Mouse (Mus musculus) spleen, postnatal 4 days (tissue): ENCODE data around the gene Nras.

Experiments
- DNase-seq, 2 experiments: peaks; one replicate each; pipeline ENCODE4 v3.0.0; 2022; ENCODE audit warnings: low spot score in 2 of 2

Gene Nras

DNA sequence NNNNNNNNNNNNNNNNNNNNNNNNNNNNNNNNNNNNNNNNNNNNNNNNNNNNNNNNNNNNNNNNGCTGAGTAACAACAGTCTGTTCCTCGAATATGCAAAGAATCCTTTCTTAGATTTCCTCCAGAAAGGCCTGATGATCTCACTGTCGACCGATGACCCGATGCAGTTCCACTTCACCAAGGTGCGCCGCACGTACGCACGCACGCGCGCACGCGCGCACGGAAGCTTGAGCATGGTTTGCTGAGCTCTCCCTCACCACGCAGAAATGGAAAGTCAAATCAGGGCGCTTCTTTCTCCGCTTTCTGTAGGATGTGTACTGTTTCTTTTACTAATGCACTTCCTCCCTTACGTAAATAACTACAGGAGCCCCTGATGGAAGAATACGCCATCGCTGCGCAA, 40.6 kb downstream of the Nras start:
- no peak for DNase-seq

DNA sequence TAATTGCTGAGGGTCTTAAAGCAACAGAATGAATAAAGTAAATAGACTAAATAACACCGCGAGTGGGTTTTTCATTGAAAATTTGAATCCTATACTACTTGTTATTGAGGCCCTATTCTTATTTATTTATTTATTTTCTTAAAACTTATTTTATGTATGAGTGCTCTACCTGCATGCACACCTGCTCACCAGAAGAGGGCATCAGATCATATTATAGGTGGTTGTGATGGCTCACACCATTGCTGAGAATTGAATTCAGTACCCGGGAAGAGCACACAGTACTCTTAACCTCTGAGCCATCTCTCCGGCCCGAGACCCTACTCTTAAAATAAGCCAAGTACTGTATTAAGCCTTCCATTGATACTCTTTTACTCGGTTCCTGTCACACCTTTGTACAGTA, 41.6 kb downstream of the Nras start:
- no peak for DNase-seq

- no peak for DNase-seq
Measured at GRCm38 (mm10) chr3:103100735-103101134, 42.6 kb downstream of the Nras start.

DNA sequence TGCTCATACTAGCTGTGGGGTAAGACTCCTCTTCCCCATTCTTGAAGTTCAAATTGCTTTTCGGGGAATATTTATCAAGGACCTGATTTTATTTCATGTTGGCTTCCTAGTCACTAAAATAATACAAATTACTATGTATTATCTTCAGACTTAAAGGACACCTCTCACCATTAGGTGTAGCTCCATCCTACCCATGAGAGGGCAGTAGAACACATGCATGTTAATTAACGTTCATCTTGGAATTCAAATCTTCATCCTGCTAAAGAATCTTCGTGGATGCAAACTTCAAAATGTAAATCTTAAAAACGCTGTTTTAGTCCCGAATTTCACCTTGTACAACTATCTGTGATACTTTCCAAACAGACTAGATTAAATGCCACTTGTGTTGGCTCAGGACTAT, 43.1 kb downstream of the Nras start:
- no peak for DNase-seq

DNA sequence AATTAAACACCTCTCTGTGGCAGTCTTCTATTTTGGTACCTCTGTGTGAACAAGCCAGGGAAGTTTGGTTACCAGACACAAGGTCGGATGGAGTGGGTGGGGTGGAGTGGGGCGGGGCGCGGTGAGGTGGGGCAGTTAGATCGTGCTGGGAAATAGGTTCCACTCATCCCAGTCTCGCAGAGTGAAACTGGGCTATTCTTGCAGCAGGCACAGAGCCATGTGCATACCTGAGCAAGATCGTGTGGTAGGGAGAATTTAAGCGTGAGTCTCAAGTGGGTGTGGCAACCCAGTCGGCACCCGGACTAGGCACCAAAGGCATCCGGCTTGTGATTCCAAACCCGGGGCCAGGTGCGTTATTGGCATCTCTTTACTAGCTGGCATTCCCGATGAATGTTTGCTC, 43.8 kb downstream of the Nras start:
- DNase-seq = peak; percentile 32 to 70

GRCm38 (mm10) chr3:103102454-103103390, 44.6 kb downstream of the Nras start, which contains the start of gene Dennd2c:
Gene Dennd2c (plus strand): TSS chr3:103102604.
- DNase-seq = peak; percentile 98 to 99

DNA sequence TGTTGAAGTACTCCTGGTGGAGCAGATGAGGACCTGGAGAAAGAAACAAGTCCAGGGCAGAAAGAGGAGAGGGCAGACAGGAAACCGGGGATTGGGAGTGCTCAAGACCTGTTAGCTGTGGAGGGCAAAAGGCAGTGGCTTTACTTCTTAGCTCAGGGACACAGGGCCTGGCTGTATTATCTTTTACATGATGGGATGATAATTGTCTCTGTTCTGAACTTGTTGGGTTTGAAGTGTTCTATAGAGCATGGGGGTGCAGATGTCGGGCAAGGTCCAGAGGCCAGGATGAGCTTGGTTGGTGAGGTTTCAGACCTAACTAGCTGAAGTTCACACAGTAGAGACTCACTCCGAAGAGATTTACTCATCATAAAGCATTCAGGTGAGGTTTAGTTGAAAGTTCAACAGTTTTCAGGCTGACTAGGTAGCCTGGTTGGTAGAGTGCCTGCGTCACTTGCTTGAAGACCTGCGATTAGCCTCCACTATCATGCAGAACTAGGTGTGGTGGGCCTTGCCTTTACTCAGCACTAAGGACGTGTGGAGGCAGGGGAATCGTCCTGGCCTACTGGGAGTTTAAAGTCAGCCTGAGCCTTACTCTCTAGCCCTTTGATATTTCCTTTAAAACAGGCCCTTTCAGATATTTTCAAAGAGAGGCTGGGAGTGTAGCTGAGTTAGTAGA, 49.6 kb downstream of the Nras start:
- peak in 1 of 2 experiments; percentile 54 for DNase-seq

DNA sequence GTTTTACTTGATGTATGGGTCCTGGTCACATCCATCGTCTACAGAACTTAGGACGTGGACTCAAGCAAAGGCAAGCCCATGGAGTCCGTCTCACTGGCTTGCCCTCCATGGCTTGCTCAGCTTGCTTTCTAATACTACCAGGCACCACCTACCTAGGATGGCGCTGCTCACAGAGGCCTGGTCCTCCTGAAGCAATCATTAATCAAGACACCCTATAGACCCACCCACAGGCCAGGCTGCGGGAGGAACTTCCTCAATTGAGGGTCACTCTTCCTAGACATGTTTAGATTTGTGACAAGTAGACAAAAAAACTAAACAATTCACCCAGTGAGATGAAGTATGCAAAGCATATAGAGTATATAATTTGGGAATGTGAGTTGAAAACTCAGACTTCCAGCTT, 54.1 kb downstream of the Nras start:
- DNase-seq = no peak
